Mouse (Mus musculus) bone marrow macrophage, adult 2 months (primary cell): Measurements from ENCODE around the gene Taok1.

ENCODE experiments used
- CTCF ChIP-seq: IDR thresholded peaks from 2 replicates; pipeline ENCODE4 v1.5.1; 2012; ENCODE audit warnings: low read depth, mild to moderate bottlenecking, low read length, moderate library complexity
- POLR2A ChIP-seq: IDR thresholded peaks from 2 replicates; pipeline ENCODE4 v1.6.1; 2012; ENCODE audit warnings: mild to moderate bottlenecking, low read depth, low read length, borderline replicate concordance

DNA sequence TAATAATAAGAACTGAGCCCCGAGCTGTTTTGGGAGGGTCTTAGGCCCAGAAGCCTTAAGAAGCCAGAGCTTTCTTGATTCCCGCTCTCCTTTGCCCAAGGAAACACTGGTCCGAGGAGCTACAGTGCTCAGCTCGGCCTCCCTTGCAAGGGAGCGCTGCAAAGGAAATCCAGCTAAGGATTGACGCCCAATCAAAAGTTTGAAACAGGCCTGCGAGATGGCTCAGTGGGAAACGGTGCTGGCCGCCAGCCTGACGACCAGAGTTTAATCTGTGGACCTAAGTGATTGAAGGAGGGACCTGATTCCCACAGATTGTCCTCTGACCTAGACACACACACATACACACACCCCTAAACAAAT, 93.8 kb downstream of the Taok1 start:
- TF ChIP-seq CTCF (no peak), POLR2A (no peak)
